ENCODE assay signal across 11 mouse cellular contexts in the genomic region with DNA sequence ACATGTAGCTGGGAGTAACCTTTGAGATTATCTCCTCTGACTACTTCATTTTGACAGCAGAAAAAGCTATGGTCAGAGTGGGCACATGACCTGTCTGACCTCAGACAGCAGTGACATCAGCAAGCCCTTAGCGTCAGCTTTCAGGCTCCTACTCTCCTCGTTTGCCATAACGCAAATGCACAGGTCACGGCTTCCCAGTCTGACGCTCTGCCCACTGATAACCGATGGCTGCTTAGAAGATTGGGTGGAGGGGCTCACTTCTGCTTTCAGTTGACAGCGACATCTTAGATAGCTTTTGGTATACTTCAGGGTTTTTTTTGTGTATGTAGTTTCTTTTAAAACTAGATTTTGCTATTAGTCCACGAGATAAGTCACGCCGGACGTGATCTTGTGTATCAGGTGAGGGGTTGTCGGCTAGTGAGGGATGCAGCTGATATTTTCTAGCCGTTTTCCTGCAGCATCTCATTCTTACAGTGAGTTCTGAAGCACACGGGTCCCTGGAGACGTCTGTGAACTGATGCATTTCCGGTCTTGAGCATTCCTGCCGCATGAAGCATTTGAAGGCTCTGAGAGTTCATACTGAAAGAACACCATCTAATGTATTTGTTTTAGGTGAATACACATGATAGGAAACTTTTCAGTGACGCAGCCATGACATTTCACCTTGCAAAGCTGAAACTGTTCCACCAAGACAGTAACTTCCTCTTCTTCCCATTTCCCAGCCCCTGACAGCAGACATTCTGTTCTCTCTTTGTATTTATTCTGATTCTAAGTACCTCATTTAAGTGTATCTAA. TPM values are rescaled to one million over a fixed set of nuclear protein-coding genes. Genes with fewer than 3 reads are reported as not detected.
DNase-seq lines count a peak whose midpoint lies in the region; ATAC-seq and TF ChIP-seq lines count a peak whose summit lies in the region.
"Had no signal": no experiment of that assay in that cellular context is flagged by ENCODE, and none has a peak within 500 bp of the region (broad histone marks: within the 10 kb centered on the region; RNA-seq: fewer than 3 reads in every experiment).

No protein-coding gene starts in this region.

- H3K27ac ChIP-seq in forebrain, embryonic 13.5 days: no peak overlapping the region
- H3K27ac ChIP-seq: liver, embryonic 14.5 days had no signal

- WGBS in lung, adult 2 months: 60% methylated on average over 18 of the region's 18 CpGs
- 88% methylated on average over 18 of the region's 18 CpGs for WGBS in forebrain, embryonic 13.5 days

- no peaks in the 10 kb centered on the region for H3K9me3 ChIP-seq in forebrain, embryonic 13.5 days (replicated peaks)

- no peak overlapping the region for H3K4me2 ChIP-seq in forebrain, embryonic 13.5 days

- H3K36me3 ChIP-seq in forebrain, embryonic 13.5 days (ENCODE audit: poor library complexity, severe bottlenecking): no peaks in the 10 kb centered on the region

- H3K9ac ChIP-seq in forebrain, embryonic 13.5 days: no peak overlapping the region
- H3K9ac ChIP-seq: liver, embryonic 14.5 days had no signal

- no peak for TF ChIP-seq POLR2A in lung, adult 2 months (IDR thresholded peaks at IDR 0.05; ENCODE audit: borderline replicate concordance, extremely low read depth, low read depth, low read length)

- no peaks in the 10 kb centered on the region for H3K27me3 ChIP-seq in forebrain, embryonic 13.5 days

- no peak for TF ChIP-seq CTCF in lung, adult 2 months (IDR thresholded peaks at IDR 0.05; ENCODE audit: insufficient read depth, low read length)

- peaks cover 25% of the 10 kb centered on the region for H3K4me1 ChIP-seq in lung, adult 2 months (ENCODE audit: control insufficient read depth, insufficient read depth, low read length)
- peaks cover 54% of the 10 kb centered on the region for H3K4me1 ChIP-seq in forebrain, embryonic 13.5 days

- peak overlapping the region; percentile 9 for H3K4me3 ChIP-seq in lung, adult 2 months (replicated peaks; ENCODE audit: extremely low read depth, low read depth, low read length)
- no peak overlapping the region for H3K4me3 ChIP-seq in forebrain, embryonic 13.5 days

- ATAC-seq in forebrain, embryonic 13.5 days: no peak

- DNase-seq in embryo, embryonic 11 days: peak; percentile 19
- DNase-seq in embryo, embryonic 10.5 days (ENCODE audit: low spot score): no peak
- no peak for DNase-seq in lung, adult 2 months
- no peak for DNase-seq in lung, postnatal 36 days
- peak; percentile 66 for DNase-seq in induced T-regulatory cell, adult 2 months (ENCODE audit: low read depth)
- peak; percentile 23 for DNase-seq in spleen, adult 12 weeks (ENCODE audit: low spot score)
- DNase-seq in left cerebral cortex, adult 8-10 months (ENCODE audit: low spot score in 2 of 2): no peak
- DNase-seq: adrenal gland, adult 8-10 months; kidney, adult 8-10 months had no signal

RNA-seq across cellular contexts. Expression of gene Fyn, which starts 44.4 kb away (rescaled TPM):
- polyA plus RNA-seq in lung, adult 2 months (2012; rRNA removed): 26.0 and 29.2 TPM in 2 replicates
- 58.8 and 61.4 TPM in 2 replicates for polyA plus RNA-seq in forebrain, embryonic 13.5 days (2015; fragmentation: Nextera tagmentation; extraction: Ambion mirVana)
- total RNA-seq in left cerebral cortex, adult 8-10 months (2022): 100 to 1,000 TPM; 100 to 111 (median 108) TPM

Comparison
In these comparisons a context has a peak if more than half of its experiments do, and no peak if none do; other contexts are left out.
1. DNase-seq: peak in embryo, embryonic 11 days (single experiment), induced T-regulatory cell, adult 2 months (single experiment) and spleen, adult 12 weeks (single experiment); none in embryo, embryonic 10.5 days (single experiment), lung, adult 2 months (single experiment), lung, postnatal 36 days (single experiment) and left cerebral cortex, adult 8-10 months (0 of 2).